Mouse (Mus musculus): ENCODE measurements around the gene Tshz2.

DNA sequence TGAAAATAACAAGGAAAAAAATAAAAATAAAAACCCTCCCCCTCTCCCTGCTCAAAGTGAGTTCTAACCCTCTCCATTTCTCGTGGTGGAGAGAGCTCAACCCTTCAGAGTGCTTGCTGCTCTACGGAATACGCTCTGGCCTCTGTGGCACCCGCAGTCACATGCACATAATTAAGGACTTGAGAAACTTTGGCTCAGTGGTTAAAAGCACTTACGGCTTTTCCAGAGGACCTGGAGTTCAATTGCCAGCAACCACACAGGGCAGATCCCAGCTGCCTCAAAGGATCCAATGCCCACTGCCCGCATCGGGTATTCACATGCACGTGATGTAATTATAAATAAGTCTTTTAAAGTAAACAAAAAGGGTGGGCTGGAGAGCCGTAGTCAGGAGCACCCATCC, 473.2 kb downstream of the Tshz2 start:
- TF ChIP-seq CTCF (IDR thresholded peaks at IDR 0.05; ENCODE audit: extremely low read depth, insufficient read depth, insufficient read length, insufficient replicate concordance) (no peak), POLR2A (IDR thresholded peaks at IDR 0.05; ENCODE audit: low read depth, low read length) (no peak)

Measured in spleen, adult 2 months (tissue).